ENCODE assay signal across 19 mouse cellular contexts in genomic region chr16:58623114-58623513, GRCm38 (mm10). TPM values are rescaled to one million over a fixed set of nuclear protein-coding genes. Genes with fewer than 3 reads are reported as not detected.
"Had no signal": no experiment of that assay in that cellular context is flagged by ENCODE, and none has a peak within 500 bp of the region (broad histone marks: within the 10 kb centered on the region; RNA-seq: fewer than 3 reads in every experiment).

No protein-coding gene starts in this region.

- H3K27ac ChIP-seq: limb, embryonic 12.5 days; liver, embryonic 14.5 days; midbrain, embryonic 12.5 days had no signal

- H3K4me1 ChIP-seq: limb, embryonic 12.5 days; midbrain, embryonic 12.5 days had no signal

- H3K36me3 ChIP-seq: limb, embryonic 12.5 days; midbrain, embryonic 12.5 days had no signal

- H3K4me3 ChIP-seq: limb, embryonic 12.5 days; midbrain, embryonic 12.5 days had no signal

- H3K4me2 ChIP-seq: limb, embryonic 12.5 days; midbrain, embryonic 12.5 days had no signal

- H3K9me3 ChIP-seq: limb, embryonic 12.5 days; midbrain, embryonic 12.5 days had no signal

- H3K27me3 ChIP-seq: limb, embryonic 12.5 days; midbrain, embryonic 12.5 days had no signal

- H3K9ac ChIP-seq: limb, embryonic 12.5 days; liver, embryonic 14.5 days; midbrain, embryonic 12.5 days had no signal

- DNase-seq: layer of hippocampus, adult 9-11 months; layer of hippocampus, postnatal 36 days; right cerebral cortex, postnatal 14 days; thymus, postnatal 4 days had no signal

RNA-seq across cellular contexts. Expression of gene Gm813, which starts 6.3 kb away (rescaled TPM):
- total RNA-seq: layer of hippocampus, adult 18-20 months; layer of hippocampus, postnatal 36 days; left cerebral cortex, adult 8-10 months; left cerebral cortex, postnatal 25 days; liver, adult 2 months; megakaryocyte-erythroid progenitor cell, adult 5-6 weeks; midbrain, postnatal 0 days had no signal
- polyA plus RNA-seq: intestine, embryonic 14.5 days; limb, embryonic 12.5 days; liver, adult 2 months; liver, embryonic 14.5 days; lung, embryonic 16.5 days; midbrain, embryonic 12.5 days; midbrain, postnatal 0 days; neural tube, embryonic 14.5 days; small intestine, adult 2 months; stomach, embryonic 16.5 days; thymus, postnatal 0 days had no signal

RNA-seq across cellular contexts. Expression of gene E330017A01Rik, which starts 15.4 kb away (rescaled TPM):
- total RNA-seq: layer of hippocampus, adult 18-20 months; layer of hippocampus, postnatal 36 days; left cerebral cortex, adult 8-10 months; left cerebral cortex, postnatal 25 days; liver, adult 2 months; megakaryocyte-erythroid progenitor cell, adult 5-6 weeks; midbrain, postnatal 0 days had no signal
- polyA plus RNA-seq: intestine, embryonic 14.5 days; limb, embryonic 12.5 days; liver, adult 2 months; liver, embryonic 14.5 days; lung, embryonic 16.5 days; midbrain, embryonic 12.5 days; neural tube, embryonic 14.5 days; small intestine, adult 2 months; stomach, embryonic 16.5 days; thymus, postnatal 0 days had no signal
